Mouse (Mus musculus) intestine, embryonic 14.5 days (tissue): ENCODE data around the gene Tyk2. TPM values are rescaled to one million over a fixed set of nuclear protein-coding genes. Genes with fewer than 3 reads are reported as not detected.

Experiments used
- ATAC-seq: fragments of 200-750 bp; cut with Nextera tagmentation; replicated peaks from 2 replicates; pipeline ENCODE4 v1.8.0; 2017; ENCODE audit warnings: low read depth, moderate number of reproducible peaks, moderate TSS enrichment, moderate library complexity; ENCODE audit not compliant: low FRiP score, low TSS enrichment
- DNase-seq: peaks from one replicate; pipeline ENCODE4 v3.0.0-alpha.2; 2018; ENCODE audit warnings: low spot score
- H3K27ac ChIP-seq: fragments of 300-500 bp; sonication (generic); 2 replicates; pipeline ENCODE4 v1.5.1; 2014; ENCODE audit warnings: low read depth, mild to moderate bottlenecking, control low read depth
- H3K27me3 ChIP-seq: fragments of 300-500 bp; sonication (generic); replicated peaks from 2 replicates; pipeline ENCODE4 v1.6.1; 2014; ENCODE audit warnings: low read length, control low read depth; ENCODE audit not compliant: control insufficient read depth, insufficient read depth
- H3K36me3 ChIP-seq: fragments of 300-500 bp; sonication (generic); 2 replicates; pipeline ENCODE4 v1.6.1; 2014; ENCODE audit warnings: low read length, control low read depth; ENCODE audit not compliant: control insufficient read depth, insufficient read depth
- H3K4me1 ChIP-seq: fragments of 300-500 bp; sonication (generic); replicated peaks from 2 replicates; pipeline ENCODE4 v1.6.1; 2014; ENCODE audit warnings: low read length, control low read depth, mixed read lengths; ENCODE audit not compliant: control insufficient read depth, insufficient read depth
- H3K4me2 ChIP-seq: fragments of 300-500 bp; sonication (generic); 2 replicates; pipeline ENCODE4 v1.6.1; 2014; ENCODE audit warnings: low read length
- H3K4me3 ChIP-seq: fragments of 300-500 bp; sonication (generic); 2 replicates; pipeline ENCODE4 v1.5.1; 2014; ENCODE audit warnings: low read depth, low read length, control low read depth, mixed read lengths
- H3K9ac ChIP-seq: fragments of 300-500 bp; sonication (generic); 2 replicates; pipeline ENCODE4 v1.6.1; 2014; ENCODE audit warnings: mild to moderate bottlenecking, low read length
- H3K9me3 ChIP-seq: fragments of 300-500 bp; sonication (generic); 2 replicates; pipeline ENCODE4 v1.6.1; 2016; ENCODE audit warnings: low read length, control low read depth; ENCODE audit not compliant: control insufficient read depth
- WGBS: fragments of 180-500 bp; shearing (Covaris S2); extraction: QIAGEN DNeasy Blood & Tissue Kit; methylation state at CpG from one replicate; pipeline ENCODE4 v1.1.7; 2014; 5-methylcytosine and 5-hydroxymethylcytosine counted together
- polyA plus RNA-seq: library from polyadenylated mRNA; unstranded; fragments of >200 nt; fragmentation: Nextera tagmentation; extraction: Ambion mirVana; gene quantifications from 2 replicates; pipeline ENCODE4 v1.2.1, GENCODE M21; 2014

Gene Tyk2
- polyA plus RNA-seq, 1 experiment from 2014 or later, result 12.1 TPM

GRCm38 (mm10) chr9:21166516-21166915 is 35.5 kb upstream of the Tyk2 start:
- WGBS, result 23% methylated on average over 3 of the region's 3 CpGs
- ATAC-seq, result no peak
- peak overlapping the region; percentile 89 for H3K4me2 ChIP-seq
- peak overlapping the region; percentile 47 for H3K4me3 ChIP-seq
- peaks cover 58% of the 10 kb centered on the region for H3K27me3 ChIP-seq
- H3K9me3 ChIP-seq, result no peaks in the 10 kb centered on the region
- H3K27ac ChIP-seq, result no peak overlapping the region
- peaks cover 33% of the 10 kb centered on the region for H3K4me1 ChIP-seq
- no peak overlapping the region for H3K9ac ChIP-seq
- no peak for DNase-seq
- H3K36me3 ChIP-seq, result no peaks in the 10 kb centered on the region

GRCm38 (mm10) chr9:21165952-21166451 is 35.0 kb upstream of the Tyk2 start:
- no peaks in the 10 kb centered on the region for H3K36me3 ChIP-seq
- no peak overlapping the region for H3K27ac ChIP-seq
- peak overlapping the region; percentile 29 for H3K9ac ChIP-seq
- DNase-seq, result peak; percentile 73
- peaks cover 34% of the 10 kb centered on the region for H3K4me1 ChIP-seq
- no peaks in the 10 kb centered on the region for H3K9me3 ChIP-seq
- peak overlapping the region; percentile 47 for H3K4me3 ChIP-seq
- ATAC-seq, result no peak
- H3K27me3 ChIP-seq, result peaks cover 58% of the 10 kb centered on the region
- WGBS, result under 1% methylated on average over 46 of the region's 47 CpGs
- H3K4me2 ChIP-seq, result peak overlapping the region; percentile 89

- DNase-seq, result peak; percentile 76
- Histone ChIP-seq H3K4me3 (peak within 1 kb of the TSS; percentile 47), H3K9ac (peak within 1 kb of the TSS; percentile 29), H3K27ac (no peak within 1 kb of the TSS), H3K4me2 (peak within 1 kb of the TSS; percentile 89), H3K4me1 (peaks cover 34% of the 10 kb centered on the region), H3K9me3 (no peaks in the 10 kb centered on the region), H3K27me3 (peaks cover 58% of the 10 kb centered on the region), H3K36me3 (no peaks in the 10 kb centered on the region)
- no peak for ATAC-seq
- WGBS, result 1% methylated on average over 70 of the region's 86 CpGs
These were observed 34.3 kb upstream of the Tyk2 start, which contains the start of gene Pde4a for GRCm38 (mm10) chr9:21165041-21165951. Gene Pde4a (plus strand): TSS chr9:21165714.

GRCm38 (mm10) chr9:21164072-21164471 is 33.0 kb upstream of the Tyk2 start:
- no peak overlapping the region for H3K9ac ChIP-seq
- peak overlapping the region; percentile 18; the same call in 1 of the 2 replicates for H3K4me3 ChIP-seq
- ATAC-seq, result no peak
- 1% methylated on average over 26 of the region's 26 CpGs for WGBS
- peak overlapping the region; percentile 89 for H3K4me2 ChIP-seq
- no peak for DNase-seq
- no peak overlapping the region for H3K27ac ChIP-seq
- H3K4me1 ChIP-seq, result peaks cover 33% of the 10 kb centered on the region
- H3K9me3 ChIP-seq, result no peaks in the 10 kb centered on the region
- peaks cover 58% of the 10 kb centered on the region for H3K27me3 ChIP-seq
- H3K36me3 ChIP-seq, result no peaks in the 10 kb centered on the region

GRCm38 (mm10) chr9:21163086-21164050 is 32.3 kb upstream of the Tyk2 start:
- Histone ChIP-seq H3K9ac (no peak overlapping the region), H3K27me3 (peaks cover 58% of the 10 kb centered on the region), H3K4me1 (peaks cover 26% of the 10 kb centered on the region), H3K4me3 (peak overlapping the region; percentile 18; the same call in 1 of the 2 replicates), H3K27ac (no peak overlapping the region), H3K4me2 (no peak overlapping the region), H3K9me3 (no peaks in the 10 kb centered on the region), H3K36me3 (no peaks in the 10 kb centered on the region)
- DNase-seq (peak; percentile 53), ATAC-seq (no peak)
- 36% methylated on average over 11 of the region's 11 CpGs for WGBS

- H3K4me2 ChIP-seq, result peak overlapping the region; percentile 72
- H3K27me3 ChIP-seq, result peaks cover 46% of the 10 kb centered on the region
- H3K9me3 ChIP-seq, result 0 out of 2 replicates have a peak, but pooled peaks cover 5% of the 10 kb centered on the region
- DNase-seq (peak; percentile 95), ATAC-seq (peak; percentile 63)
- H3K4me3 ChIP-seq, result peak overlapping the region; percentile 62
- H3K36me3 ChIP-seq, result no peaks in the 10 kb centered on the region
- peaks cover 21% of the 10 kb centered on the region for H3K4me1 ChIP-seq
- H3K9ac ChIP-seq, result peak overlapping the region; percentile 65
- H3K27ac ChIP-seq, result no peak overlapping the region
- under 1% methylated on average over 52 of the region's 52 CpGs for WGBS
These were observed 30.3 kb upstream of the Tyk2 start for GRCm38 (mm10) chr9:21161209-21161909.

GRCm38 (mm10) chr9:21154787-21155186 is 23.7 kb upstream of the Tyk2 start:
- 88% methylated on average over 3 of the region's 3 CpGs for WGBS
- no peak overlapping the region for H3K9ac ChIP-seq

More at GRCm38 (mm10) chr9:21154787-21155186, 23.7 kb upstream of the Tyk2 start:
- Histone ChIP-seq H3K36me3 (no peaks in the 10 kb centered on the region), H3K27me3 (no peaks in the 10 kb centered on the region), H3K4me3 (no peak overlapping the region), H3K4me2 (no peak overlapping the region), H3K9me3 (0 out of 2 replicates have a peak, but pooled peaks cover 5% of the 10 kb centered on the region), H3K27ac (no peak overlapping the region), H3K4me1 (peaks cover 17% of the 10 kb centered on the region)
- no peak for DNase-seq
- ATAC-seq, result no peak
